ENCODE assay signal across 8 mouse cellular contexts in the genomic region with DNA sequence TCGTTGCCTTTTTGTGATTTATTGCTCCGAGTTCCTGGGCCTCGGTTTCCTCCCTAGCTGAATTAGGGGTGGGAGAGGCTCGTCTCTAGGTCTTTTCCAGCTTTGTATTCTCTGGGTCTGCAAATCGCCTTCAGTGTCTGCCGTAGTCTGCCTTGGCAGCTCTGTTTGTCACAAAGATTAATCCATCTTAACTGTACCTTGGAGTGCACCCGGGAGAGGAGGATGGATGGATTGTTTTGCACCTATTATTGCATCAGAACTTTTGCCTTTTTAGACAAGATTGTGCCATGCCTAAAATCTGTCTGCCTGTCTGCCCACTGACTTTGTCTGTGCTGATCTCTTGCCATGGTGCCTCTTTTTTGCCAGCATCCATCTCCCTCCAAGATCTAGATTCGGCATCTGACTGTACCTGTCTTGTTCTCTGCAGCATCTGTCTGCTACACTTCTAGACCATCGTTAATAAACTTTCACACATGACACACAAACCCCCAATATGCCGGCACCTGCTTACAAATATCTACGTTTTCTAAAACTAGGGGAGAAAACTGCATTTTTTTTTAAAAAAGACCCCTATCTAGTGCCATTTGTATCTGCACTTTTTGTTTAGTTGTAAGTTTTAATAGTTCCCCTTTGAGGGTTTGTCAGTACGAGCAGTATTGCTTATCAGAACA.
DNase-seq lines count a peak whose midpoint lies in the region; ATAC-seq lines count a peak whose summit lies in the region.

No protein-coding gene starts in this region.

- 48% methylated on average over 12 of the region's 12 CpGs for WGBS in heart, embryonic 15.5 days
- 11% methylated on average over 12 of the region's 12 CpGs for WGBS in forebrain, embryonic 14.5 days
- WGBS in midbrain, embryonic 11.5 days: 44% methylated on average over 12 of the region's 12 CpGs

- H3K9me3 ChIP-seq in heart, embryonic 15.5 days (replicated peaks): no peaks in the 10 kb centered on the region
- no peaks in the 10 kb centered on the region for H3K9me3 ChIP-seq in forebrain, embryonic 14.5 days (replicated peaks; ENCODE audit: control insufficient read depth, low read length)
- H3K9me3 ChIP-seq in midbrain, embryonic 11.5 days (ENCODE audit: control insufficient read depth, low read length): no peaks in the 10 kb centered on the region

- H3K4me3 ChIP-seq in heart, embryonic 15.5 days: peak overlapping the region; percentile 59
- peak overlapping the region; percentile 52 for H3K4me3 ChIP-seq in forebrain, embryonic 14.5 days (ENCODE audit: low read depth, low read length)
- peak overlapping the region; percentile 59 for H3K4me3 ChIP-seq in midbrain, embryonic 11.5 days (ENCODE audit: low read depth, low read length)

- peak overlapping the region; percentile 76 for H3K4me2 ChIP-seq in heart, embryonic 15.5 days
- H3K4me2 ChIP-seq in forebrain, embryonic 14.5 days (ENCODE audit: low read length): peak overlapping the region; percentile 79
- H3K4me2 ChIP-seq in midbrain, embryonic 11.5 days: peak overlapping the region; percentile 67

- no peak overlapping the region for H3K9ac ChIP-seq in heart, embryonic 15.5 days
- H3K9ac ChIP-seq in forebrain, embryonic 14.5 days (ENCODE audit: low read length): peak overlapping the region; percentile 89
- H3K9ac ChIP-seq in midbrain, embryonic 11.5 days (ENCODE audit: low read length): peak overlapping the region; percentile 93

- no peak for DNase-seq in heart, adult 8-10 months (ENCODE audit: low spot score)
- peak; percentile 58 for DNase-seq in cerebellum, adult 9-10 months
- DNase-seq in forebrain, embryonic 14.5 days (ENCODE audit: low spot score): no peak
- DNase-seq in midbrain, embryonic 11.5 days (ENCODE audit: low spot score, missing footprints): peak; percentile 92
- DNase-seq in left cerebral cortex, adult 18-20 months (ENCODE audit: low spot score in 2 of 2): no peak
- no peak for DNase-seq in natural killer cell, adult 2 months (ENCODE audit: low spot score in 2 of 2)

- ATAC-seq in heart, embryonic 15.5 days (replicated peaks; ENCODE audit: insufficient number of reproducible peaks, insufficient read depth, low FRiP score, low read depth): no peak
- ATAC-seq in forebrain, embryonic 14.5 days: no peak
- no peak for ATAC-seq in midbrain, embryonic 11.5 days (ENCODE audit: low FRiP score)
- no peak for ATAC-seq in inflammation-experienced regulatory T-cells, adult 6 months

- H3K4me1 ChIP-seq in heart, embryonic 15.5 days (replicated peaks): peaks cover 33% of the 10 kb centered on the region
- peaks cover 15% of the 10 kb centered on the region for H3K4me1 ChIP-seq in forebrain, embryonic 14.5 days (ENCODE audit: control insufficient read depth, insufficient read depth, low read length)
- peaks cover 24% of the 10 kb centered on the region for H3K4me1 ChIP-seq in midbrain, embryonic 11.5 days (ENCODE audit: control insufficient read depth, insufficient read depth, low read length)

- no peaks in the 10 kb centered on the region for H3K36me3 ChIP-seq in heart, embryonic 15.5 days
- no peaks in the 10 kb centered on the region for H3K36me3 ChIP-seq in forebrain, embryonic 14.5 days (ENCODE audit: control insufficient read depth, insufficient read depth, low read length)
- H3K36me3 ChIP-seq in midbrain, embryonic 11.5 days (ENCODE audit: control insufficient read depth, insufficient read depth, low read length): no peaks in the 10 kb centered on the region

- no peaks in the 10 kb centered on the region for H3K27me3 ChIP-seq in heart, embryonic 15.5 days
- H3K27me3 ChIP-seq in forebrain, embryonic 14.5 days (replicated peaks; ENCODE audit: control insufficient read depth, insufficient read depth, low read length): no peaks in the 10 kb centered on the region
- no peaks in the 10 kb centered on the region for H3K27me3 ChIP-seq in midbrain, embryonic 11.5 days (ENCODE audit: control insufficient read depth, insufficient read depth, low read length)

- H3K27ac ChIP-seq in heart, embryonic 15.5 days: peak overlapping the region; percentile 88
- H3K27ac ChIP-seq in forebrain, embryonic 14.5 days (ENCODE audit: low read depth, low read length): peak overlapping the region; percentile 97
- H3K27ac ChIP-seq in midbrain, embryonic 11.5 days (ENCODE audit: low read depth, low read length): peak overlapping the region; percentile 96; the same call in 1 of the 2 replicates

Comparison
In these comparisons a context has a peak if more than half of its experiments do, and no peak if none do; other contexts are left out.
1. DNase-seq: peak in cerebellum, adult 9-10 months (single experiment) and midbrain, embryonic 11.5 days (single experiment); none in heart, adult 8-10 months (single experiment), forebrain, embryonic 14.5 days (single experiment), left cerebral cortex, adult 18-20 months (0 of 2) and natural killer cell, adult 2 months (0 of 2).
2. Peak in every context shown above with its lines, with median percentiles within 50 percentile points of each other: H3K27ac ChIP-seq, H3K4me2 ChIP-seq and H3K4me3 ChIP-seq.